Mouse (Mus musculus) activated CD4-positive, CD25-positive, alpha-beta regulatory T cell, adult 4 months (primary cell): ENCODE data around the gene Uxt. TPM values are rescaled to one million over a fixed set of nuclear protein-coding genes. Genes with fewer than 3 reads are reported as not detected.

ENCODE experiments used
- ATAC-seq: one replicate; pipeline ENCODE4 v1.8.0; 2017
- polyA plus RNA-seq, 2 experiments: library from polyadenylated mRNA; unstranded; fragments of 100-300 nt; shearing (Covaris generic); gene quantifications; one replicate each; pipeline ENCODE4 v1.2.1; 2017

The Uxt gene
- polyA plus RNA-seq, result 10 to 100 TPM; 40.8 to 49.3 TPM

DNA sequence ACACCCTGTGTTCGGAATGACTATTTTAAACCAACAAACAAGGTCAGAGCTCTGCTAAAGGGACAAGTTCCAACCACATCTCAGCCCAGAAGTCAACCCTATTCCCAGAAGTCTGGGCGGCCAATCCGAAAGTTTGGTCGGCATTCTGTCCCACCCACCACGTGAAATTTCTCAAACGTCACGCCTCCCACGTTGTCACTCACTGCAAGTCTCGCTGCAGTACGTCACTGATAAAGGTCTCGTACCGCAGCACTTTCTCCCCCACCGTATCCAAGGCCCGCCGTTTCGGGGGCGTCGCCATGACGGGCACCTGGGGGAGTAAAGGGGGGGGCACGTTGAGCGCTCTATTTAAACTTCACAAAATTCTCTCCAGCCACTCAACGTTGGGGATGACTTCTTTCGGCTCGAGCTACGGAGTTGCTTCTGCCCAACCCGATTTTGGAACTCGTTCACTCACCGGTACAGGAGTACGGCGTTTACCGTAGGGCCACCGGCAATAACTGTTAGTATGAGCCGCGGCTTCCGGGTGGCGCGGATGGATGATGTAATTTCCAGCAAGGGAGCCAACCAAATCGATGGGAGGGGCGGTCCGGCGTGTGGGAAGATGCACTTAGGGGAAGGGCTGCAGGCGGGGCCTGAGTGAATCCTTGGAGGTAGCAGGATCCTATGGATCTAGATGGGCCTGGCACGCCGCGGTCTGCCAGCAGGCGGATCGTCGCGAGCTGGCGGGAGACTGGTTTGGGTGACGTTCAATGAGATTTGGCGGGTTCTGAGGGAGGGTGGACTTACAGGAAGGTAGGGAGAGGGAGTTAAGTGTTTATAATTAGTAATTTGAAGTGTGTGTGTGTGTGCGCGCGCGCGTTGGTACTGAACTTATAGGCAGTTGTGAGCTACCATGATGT is at the start of gene Uxt:
Uxt (minus strand) TSS at position 541 of the 902 bp plus-strand sequence.
- peak; percentile 86 for ATAC-seq

DNA sequence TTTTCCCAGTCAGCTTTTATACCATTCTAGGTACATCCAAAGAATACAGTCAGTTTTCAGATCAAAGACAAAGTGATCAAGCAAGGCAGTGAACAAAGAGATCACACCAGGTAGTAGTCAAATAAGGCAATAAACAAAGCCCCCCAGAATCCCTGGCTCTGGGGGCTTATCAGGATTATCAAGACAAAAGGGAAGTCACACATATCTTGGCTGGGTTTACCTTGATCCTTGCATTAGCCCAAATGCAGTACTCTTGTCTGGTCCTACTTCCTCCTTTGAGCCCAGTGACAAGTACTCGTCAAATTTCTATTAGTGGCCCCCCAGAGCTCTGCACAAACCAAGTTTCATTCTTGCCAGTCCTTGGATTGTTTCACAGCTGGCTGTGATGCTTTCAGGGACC is 19.1 kb upstream of the Uxt start:
- no peak for ATAC-seq

DNA sequence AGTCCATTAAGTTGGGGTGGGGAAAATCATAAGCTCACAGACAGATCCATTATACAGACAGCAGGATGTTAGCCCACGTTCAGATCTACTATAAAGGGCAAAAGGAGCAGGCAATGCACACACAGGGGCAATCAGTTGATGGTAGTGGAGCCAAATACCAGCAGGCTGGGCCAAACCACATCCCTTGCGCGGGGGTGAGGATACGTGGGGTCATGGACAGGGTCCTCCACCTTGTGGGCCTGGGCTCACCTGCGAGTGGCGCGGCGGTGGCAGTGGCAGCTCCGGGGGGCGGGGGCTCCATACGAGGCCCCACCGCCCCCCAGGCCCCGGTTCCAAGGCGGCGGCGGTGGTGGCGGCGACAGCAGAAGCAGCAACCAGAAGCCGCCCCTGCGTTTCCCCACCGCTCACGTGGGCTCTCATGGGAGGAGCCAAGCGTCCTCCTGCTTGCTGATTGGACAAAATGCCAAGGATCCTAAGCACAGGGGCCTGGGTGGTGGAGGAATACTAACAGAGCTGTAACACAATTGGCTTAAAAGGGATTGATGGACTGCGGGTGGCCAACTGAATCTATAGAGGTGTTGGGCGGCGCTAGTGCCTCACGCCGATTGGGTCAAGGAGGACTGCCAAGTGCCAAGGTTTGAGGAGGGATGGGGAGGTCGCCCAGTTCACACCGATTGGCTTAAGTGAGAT is 11.5 kb downstream of the Uxt start, which contains the start of gene Elk1:
Elk1 (minus strand) TSS at position 418 of the 690 bp plus-strand sequence.
- peak; percentile 95 for ATAC-seq

DNA sequence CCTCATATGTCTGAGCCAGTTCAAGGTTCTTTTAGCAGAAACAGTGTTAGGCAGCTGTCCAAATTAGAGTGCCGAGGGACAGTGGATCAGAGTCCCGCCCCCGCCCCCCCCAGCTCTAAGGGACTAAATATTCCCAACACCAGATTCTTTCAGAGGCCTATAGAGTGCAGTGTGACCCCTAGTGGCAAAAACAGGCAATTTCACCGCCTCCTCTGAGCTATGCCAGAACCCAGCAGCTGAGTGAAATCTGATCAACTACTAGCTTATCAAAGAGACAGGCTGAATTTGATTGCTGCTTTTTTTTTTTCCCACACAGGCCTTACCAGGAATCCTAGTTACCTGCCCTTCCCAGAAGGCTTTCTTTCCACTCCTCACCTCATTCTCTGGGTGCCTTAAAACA is 15.8 kb downstream of the Uxt start:
- no peak for ATAC-seq

DNA sequence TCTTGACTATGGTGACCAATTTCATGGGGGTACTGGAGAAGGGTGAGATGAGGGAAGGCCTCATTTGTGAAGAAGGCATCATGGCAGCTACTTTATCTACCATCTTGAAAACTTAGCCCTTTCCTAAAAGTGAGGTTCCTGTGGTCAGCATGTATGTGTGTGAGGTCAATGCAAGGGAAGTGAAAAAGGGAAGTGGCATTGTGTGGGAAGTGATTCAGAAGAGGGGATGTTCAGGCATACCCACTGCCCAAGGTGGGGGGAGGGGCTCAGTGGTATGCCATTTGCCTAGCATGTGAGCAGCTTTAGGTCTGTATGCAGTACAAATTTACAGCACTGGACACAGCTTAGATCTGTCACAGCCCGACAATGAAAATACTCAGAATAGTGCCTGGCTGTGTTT is 29.9 kb downstream of the Uxt start:
- ATAC-seq, result no peak

DNA sequence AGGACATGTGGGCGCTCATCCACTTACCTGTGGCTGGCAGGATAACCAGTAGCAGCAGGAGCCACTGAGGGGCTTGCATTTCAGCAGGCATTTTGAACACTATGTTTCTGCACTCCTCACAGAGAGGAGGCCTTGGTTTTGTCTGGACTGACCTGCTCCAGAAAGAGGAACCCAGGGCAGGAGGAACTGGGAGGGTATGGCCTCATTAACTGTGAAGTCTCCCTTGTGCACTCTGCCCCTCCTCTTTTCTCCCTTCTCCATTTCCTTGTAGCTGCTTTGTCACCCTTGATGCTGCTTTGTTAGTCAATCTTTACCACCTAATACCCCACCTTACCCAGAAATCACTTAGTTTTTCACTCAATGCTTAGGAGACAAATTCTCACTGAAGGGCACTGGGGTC is 30.5 kb downstream of the Uxt start, which contains the start of gene Cfp:
Cfp (minus strand) TSS at position 192 of the 400 bp plus-strand sequence.
- no peak for ATAC-seq

DNA sequence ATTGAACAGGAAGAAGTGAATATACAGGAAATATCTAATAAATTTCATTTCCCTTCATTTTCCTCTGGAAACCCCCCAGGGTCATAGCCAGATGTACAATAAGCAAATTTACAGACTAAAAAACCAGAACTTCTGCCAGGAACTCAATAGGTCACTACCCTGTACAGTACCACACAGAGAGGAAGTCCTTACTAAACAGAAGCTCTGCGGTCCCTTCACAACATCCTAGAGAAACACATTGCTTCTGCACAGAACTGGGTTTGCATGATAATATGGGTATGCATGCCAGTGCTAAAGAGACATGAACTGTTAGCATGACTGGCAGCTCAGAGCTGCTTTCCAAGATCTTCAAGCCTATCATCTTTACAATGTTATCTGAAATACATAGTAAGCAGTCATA is 32.0 kb downstream of the Uxt start:
- no peak for ATAC-seq

DNA sequence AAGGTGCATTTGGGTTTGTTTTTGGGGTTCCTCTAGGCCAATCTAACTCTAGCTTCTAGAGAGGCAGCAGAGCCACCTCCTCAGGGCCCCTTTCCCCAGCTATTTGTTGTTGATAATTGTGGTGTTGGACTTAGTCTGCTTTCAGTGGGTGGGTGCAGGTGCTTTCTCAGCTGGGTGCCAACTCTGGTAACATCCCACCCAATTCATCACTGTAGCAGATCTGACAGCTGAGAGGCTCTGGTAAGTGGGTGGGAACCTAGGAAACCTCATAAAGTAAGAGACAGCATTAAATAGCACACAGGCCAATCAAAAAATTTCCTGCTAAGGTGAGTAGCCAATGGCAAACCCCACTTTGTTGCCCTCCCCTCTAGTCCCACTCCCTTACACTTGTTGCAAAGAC is 36.8 kb downstream of the Uxt start:
- no peak for ATAC-seq

DNA sequence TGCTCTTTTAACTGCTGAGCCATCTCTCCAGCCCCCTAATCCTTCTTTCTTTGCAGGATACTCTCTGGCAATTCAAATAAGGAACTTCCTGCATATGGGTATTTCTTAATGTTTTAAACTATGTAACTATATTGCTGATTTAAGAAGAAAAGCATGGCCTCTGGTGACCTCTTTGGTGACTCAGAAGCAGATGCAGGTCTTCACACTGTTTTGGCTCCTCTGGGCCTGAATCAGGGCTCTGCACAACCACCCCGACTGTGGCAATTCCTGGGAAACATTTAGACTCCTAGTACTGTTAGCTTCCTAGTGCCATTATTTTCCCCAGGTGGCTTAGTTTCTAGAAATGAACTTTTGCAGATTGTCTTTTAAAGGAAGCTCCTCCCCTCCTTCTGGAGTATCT is 38.3 kb downstream of the Uxt start:
- no peak for ATAC-seq

DNA sequence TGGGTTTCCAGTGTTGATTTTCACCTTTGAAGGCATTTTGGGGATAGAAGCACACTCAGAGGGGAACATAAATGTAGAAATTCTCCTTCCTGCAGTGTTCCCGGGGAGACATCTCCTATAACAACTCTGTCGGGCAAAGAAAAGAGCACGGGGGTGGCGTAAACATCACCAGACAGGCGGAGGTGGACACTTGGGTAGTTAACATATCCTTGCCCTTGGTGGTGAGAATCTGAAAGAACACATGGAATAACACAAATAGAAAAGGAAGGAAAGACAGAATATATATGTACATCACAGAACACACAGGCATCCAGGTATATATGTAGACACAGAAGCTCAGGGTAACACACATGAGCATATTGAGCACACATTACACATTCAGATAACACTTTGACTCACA is 40.5 kb downstream of the Uxt start:
- no peak for ATAC-seq

DNA sequence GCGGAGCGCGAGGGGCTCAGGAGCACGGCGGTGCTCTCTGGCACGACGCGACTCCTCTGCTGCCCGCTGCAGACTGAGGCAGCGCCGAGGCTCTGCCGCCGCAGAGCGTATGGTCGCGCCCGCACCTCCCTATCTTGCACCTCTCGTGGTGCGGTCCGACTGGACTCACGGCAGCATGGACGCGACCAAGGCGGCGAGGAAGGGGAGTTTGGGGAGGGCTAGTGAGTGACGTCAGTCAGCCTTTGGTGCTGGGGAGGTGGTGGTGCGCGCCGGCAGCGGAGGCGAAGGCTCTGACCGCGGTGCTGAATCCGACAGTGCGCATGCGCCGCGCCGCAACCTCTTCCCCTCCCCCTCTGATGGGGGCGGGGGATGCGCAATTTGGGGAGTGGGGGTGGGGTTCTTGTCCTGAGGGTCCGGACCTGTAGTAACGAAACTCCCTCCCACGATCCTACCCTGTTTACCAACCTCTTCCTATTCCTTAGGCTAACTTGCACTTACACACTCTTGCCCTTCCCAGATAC is 40.9 kb downstream of the Uxt start, which contains the start of gene Syn1:
Syn1 (minus strand) TSS at position 161 of the 521 bp plus-strand sequence.
- ATAC-seq, result peak; percentile 93

DNA sequence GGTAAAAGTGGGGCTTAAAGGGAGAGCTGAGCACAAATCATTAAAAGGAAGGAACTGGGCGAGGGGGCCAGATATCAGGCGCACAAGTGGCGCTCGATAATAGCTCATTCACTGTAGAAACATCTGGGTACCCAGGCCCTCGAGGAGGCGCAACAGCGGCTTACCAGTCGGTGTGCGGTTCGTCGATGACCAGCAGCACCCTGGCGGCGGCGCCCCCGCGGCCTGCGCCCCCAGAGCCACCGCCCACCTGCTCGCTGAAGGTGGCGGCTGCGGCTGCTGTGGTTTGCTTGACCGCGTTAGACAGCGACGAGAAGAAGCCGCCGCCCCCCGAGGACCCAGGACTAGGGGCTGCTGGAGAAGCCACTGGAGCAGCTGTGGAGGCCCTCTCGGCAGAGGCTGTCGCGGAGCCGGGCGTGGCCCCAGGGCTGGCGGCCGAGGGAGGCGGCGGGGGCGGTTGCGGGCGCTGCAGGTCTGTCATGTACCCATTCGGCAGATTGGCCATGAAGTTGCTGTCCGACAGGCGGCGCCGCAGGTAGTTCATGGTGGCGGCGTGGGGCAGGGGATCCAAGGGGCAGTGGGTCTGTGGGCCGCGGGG is 41.5 kb downstream of the Uxt start:
- peak; percentile 53 for ATAC-seq

DNA sequence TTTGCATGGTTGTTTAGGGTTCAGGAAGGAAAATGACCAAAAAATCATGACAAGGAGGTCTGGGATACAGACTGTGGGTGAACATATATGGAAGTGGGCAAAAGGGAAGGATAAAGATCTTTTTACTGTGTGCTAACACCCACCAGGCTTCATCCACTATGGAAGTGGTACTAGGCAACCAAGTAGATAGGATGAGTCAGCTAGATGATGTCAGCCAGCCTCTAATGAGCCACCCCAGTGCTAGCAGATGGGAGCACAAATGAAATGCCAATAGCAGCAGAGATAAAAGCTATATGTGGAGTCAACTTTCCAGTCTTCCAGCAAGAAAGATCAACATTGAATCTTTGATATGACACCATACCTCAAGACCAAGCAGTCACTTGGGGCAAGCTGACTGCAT is 46.7 kb downstream of the Uxt start:
- ATAC-seq, result no peak

DNA sequence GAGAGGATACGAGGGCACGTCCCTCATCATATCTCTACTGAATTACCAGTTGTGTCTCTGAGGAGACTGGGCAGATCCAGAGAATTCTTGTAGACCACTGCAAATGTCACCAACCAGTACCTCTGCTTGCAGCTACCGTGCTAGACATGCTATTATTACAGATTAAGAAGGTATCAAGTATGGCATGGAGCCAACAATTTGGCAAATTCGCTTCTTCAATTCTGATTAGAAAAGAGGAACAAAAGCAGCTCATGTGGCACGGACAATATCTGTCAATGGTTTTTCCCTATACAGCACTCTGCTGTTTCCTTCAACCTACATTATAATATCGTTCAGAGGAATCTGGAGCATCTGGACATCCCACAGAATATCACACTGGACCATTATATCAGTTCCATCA is 48.1 kb downstream of the Uxt start:
- ATAC-seq, result no peak

DNA sequence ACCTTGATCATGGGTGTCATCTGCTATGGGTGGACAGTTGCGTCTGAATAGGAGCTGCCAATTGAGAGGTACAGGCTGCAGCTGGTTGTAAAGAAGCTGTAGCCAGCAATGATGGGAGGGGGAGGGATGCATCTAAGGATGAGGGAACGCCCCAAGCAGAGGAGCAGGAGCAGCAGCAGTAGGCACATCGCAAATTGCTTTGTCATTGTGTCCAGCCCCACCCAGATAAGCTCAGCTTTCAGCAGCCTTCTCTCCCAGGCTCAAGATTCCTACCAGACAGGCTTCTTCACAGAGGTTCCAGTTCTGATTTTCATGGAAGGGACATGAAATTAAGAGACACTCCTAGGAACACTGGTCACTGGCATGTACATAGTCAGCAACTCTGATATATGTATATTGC is 51.7 kb downstream of the Uxt start:
- ATAC-seq, result no peak

Other genes starting within 250 kb of the Uxt start
- 100 to 1,000 TPM; 113 to 128 TPM for gene Araf, start 164.2 kb downstream of the Uxt start, polyA plus RNA-seq
- gene Timp1, start 91.9 kb downstream of the Uxt start, polyA plus RNA-seq, result not detected
- gene Syn1, start 41.0 kb downstream of the Uxt start, polyA plus RNA-seq, result not detected
- gene Cfp, start 30.5 kb downstream of the Uxt start, polyA plus RNA-seq, result 1 to 10 TPM; 2.4 to 5.2 TPM
- 1 to 10 TPM; 3.9 to 4.1 TPM for gene Elk1, start 11.4 kb downstream of the Uxt start, polyA plus RNA-seq
- 10 to 100 TPM; 16.0 to 19.5 TPM for gene Zfp182, start 100.3 kb upstream of the Uxt start, polyA plus RNA-seq
- not detected for gene Spaca5, start 106.4 kb upstream of the Uxt start, polyA plus RNA-seq
- 1 to 10 TPM; 2.4 to 3.3 TPM for gene Zfp300, start 127.5 kb upstream of the Uxt start, polyA plus RNA-seq
- gene Ssxa1, start 153.8 kb upstream of the Uxt start, polyA plus RNA-seq, result not detected
- not detected for gene Gm21876, start 213.6 kb upstream of the Uxt start, polyA plus RNA-seq